Mouse (Mus musculus) natural killer cell, adult 2 months (primary cell): ENCODE measurements around the gene Smlr1.

Experiments used
- DNase-seq, 2 experiments: peaks; one replicate each; pipeline ENCODE4 v3.0.0; 2022; ENCODE audit warnings: low spot score in 2 of 2

Gene Smlr1

DNA sequence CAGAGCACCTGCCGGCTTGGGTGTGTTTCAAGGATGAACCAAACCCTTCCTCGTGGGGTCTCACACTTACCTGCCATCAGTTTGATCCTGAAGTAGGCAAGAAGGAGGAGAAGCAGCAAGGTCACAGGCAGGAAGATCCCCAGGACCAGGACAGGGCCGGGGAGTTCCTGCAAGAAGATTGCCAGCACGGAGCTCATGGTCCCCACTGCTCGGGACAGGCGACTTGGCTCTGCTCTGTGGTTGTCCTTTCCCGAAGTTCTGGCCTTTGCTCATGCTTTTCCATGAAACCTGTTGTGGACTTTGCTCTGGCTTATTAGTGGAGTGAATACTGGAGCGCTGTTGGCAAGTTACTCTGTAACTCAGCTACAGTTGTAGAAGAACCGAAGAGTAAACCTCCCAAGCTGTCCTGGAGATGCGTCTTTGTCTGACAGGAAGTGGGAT is at the start of gene Smlr1:
Gene Smlr1 (minus strand): TSS at position 377 of the 441 bp plus-strand sequence.
- DNase-seq: no peak

DNA sequence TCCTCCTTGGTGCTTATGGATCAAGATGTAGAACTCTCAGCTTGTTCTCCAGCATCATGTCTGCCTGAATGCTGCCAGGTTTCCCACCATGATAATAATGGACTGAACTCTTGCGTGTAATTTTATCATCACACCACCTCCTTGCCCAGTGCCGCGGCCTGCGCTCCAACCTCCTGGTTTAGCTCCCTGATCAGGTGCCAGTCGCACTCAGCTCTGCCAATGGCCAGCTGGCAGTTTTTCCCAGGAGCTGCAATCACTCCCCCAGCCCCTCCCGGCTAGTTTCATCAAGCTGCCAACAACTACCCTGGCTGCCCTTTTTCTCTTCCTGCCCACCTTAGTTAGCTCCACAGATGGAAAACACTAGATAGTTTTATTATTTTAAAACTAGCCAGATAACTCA is 48.8 kb upstream of the Smlr1 start:
- DNase-seq: no peak

GRCm38 (mm10) chr10:25580066-25580465 is 44.0 kb upstream of the Smlr1 start:
- DNase-seq: no peak

DNA sequence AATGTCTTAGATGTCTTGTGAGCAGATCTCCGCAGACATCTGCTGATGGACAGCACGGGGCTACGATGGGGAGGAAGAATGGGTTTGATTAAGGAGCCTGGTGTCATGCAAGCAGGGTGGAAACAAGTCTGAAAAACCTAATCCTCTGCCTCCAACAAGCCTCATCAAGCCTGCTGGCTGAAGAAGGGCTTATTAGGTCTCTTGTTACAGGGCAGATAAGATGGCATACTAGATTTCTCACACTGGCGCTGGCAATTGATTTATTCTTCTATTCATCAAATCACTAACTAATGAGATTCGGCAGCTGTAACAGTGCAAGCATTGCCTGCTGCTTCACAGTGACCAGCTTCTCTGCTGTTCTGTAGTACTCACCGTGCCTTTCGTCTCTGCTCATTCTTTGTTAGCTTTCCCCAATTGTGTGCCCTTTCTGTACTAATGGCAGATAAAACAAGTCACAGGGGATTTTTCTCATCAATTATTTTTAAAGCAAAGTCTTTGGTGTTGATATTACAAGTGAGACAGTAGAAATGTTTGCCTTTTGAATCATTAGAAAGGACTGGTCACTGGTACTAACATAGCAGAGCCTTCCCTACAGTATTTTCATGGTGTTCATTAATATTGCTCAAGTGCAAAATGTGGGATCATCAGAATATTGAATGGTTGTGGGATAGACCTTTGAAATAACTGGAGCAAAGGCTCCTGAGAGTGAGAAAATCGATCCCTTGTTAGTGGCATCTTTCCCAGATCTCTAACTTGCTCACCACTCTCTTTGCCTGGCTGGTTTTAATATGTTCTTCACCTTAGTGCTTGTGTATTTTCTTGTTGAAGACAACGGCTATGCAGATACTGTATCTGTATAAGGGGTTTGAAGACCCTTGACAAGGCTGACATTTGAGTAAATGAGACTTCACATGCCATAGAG is 35.5 kb upstream of the Smlr1 start:
- no peak for DNase-seq

DNA sequence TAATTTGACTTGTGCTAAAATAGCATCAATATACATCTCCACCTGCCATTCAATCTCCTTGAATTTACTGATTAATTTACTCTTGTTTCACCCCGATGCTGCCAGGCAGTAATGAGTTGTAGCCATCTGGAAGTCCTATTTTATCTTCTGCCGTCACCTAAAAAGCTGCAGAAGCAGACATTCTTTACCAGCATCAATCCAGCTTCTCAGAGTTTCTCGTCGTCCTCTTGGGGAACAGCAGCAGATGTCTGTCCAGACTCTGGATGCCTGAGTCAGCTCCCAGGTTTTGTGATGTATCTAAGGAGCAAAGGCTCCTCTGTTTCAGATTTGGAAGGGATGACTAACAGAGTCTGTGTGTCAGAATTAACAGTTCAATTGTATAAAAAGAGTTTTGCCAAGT is 16.9 kb upstream of the Smlr1 start:
- no peak for DNase-seq

- DNase-seq: no peak
These were observed 5.0 kb upstream of the Smlr1 start for GRCm38 (mm10) chr10:25541097-25541496.

GRCm38 (mm10) chr10:25539771-25540168 is 3.7 kb upstream of the Smlr1 start:
- no peak for DNase-seq

DNA sequence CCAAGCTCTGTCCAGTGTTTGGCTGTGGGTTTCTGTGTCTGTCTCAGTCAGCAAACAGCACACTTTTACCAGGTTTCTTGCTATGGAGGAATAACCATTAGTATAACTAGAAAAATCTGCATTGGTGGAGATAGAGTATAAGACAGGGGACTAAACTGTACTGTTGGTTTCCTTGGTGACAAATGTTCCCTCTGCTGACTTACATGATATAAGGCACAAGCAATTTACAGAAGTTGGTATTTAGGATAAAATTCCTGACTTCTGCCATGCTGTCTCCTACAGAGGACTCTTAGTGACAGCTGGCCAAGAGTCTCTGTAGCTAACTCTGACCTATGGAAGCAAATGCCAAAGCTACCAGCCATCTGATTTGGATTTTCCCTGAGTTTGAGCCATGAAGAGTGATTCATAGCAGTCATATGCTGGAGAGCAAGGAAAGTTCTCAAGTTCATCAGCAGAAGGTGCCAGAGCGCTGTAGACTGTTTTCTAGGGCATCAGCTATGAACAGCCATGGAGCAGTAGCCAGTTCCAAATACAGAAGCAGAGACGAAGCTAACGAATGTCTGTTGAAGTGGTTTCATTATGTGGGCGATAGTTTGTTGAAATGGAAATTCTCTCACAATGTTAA is 3.2 kb upstream of the Smlr1 start:
- no peak for DNase-seq

DNA sequence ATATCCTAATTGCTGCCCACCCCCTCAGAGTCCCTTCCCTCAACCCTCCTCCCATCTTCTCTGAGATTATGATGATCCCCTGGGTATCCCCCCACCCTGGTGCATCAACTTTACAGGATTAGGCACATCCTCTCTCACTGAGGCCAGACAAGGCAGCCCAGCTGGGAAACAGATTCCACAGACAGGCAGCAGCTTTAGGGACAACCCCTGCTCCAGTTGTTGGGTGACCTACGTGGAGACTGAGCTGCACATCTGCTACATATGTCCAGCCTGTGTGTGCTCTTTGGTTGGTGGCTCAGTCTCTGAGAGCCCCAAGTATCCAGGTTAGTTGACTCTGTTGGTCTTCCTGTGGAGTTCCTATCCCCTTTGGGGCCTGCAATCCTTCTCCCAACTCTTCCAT is 2.7 kb upstream of the Smlr1 start:
- no peak for DNase-seq

DNA sequence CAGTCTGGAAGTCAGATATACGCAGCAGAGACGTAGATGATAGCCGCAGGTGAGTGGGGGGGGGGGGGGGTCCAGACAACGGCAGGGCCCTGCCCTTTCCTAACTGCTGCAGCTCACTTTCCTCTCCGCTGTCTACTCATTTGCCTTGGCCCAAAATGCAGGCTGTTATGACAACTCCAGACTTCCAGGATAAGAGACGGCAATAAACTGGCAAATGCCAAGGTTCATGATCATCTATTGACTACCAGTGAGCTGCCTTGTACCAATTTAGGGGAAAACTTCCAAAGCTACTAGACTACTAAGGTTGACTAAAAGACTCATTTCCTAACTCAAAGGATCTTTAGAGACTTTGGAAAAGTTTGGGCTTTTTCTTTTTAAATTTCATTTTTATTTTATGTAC is 554 bp upstream of the Smlr1 start:
- no peak for DNase-seq

- DNase-seq: no peak
These were observed 1.6 kb downstream of the Smlr1 start for GRCm38 (mm10) chr10:25534467-25534866.

DNA sequence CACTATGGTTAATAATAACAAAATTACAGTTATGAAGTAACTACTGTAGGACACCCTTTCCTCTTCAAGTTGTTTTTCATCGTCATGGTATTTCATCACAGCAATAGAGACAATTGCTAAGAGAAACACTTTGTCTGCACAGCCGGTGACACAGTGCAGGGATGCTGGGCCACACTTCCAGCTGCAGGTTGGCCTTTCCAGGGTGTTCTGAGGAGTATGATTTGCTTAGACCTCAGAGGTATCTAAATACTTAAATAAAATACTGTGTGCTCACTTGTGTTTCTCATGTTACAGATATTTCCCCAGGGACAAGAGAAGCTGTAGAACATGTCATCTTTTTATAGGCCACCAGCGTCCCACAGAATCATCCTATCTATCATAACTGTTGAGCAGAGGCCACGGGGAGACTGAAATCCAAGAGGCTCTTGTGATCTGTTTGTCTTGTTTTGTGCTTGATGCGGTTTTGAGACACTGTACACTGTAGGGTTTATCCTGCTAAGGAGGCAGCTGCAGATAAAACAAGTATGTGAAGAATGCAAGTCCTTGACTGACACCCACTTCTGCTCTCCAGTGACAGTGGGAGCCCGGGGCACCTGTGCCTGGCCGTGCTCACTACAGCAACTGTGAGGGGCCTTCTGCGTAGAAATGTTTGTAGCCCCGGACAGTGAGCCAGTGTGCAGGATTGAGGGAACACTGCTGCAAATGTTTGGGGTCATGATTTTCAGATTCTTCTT is 2.4 kb downstream of the Smlr1 start:
- DNase-seq: no peak

GRCm38 (mm10) chr10:25533105-25533504 is 3.0 kb downstream of the Smlr1 start:
- DNase-seq: no peak

DNA sequence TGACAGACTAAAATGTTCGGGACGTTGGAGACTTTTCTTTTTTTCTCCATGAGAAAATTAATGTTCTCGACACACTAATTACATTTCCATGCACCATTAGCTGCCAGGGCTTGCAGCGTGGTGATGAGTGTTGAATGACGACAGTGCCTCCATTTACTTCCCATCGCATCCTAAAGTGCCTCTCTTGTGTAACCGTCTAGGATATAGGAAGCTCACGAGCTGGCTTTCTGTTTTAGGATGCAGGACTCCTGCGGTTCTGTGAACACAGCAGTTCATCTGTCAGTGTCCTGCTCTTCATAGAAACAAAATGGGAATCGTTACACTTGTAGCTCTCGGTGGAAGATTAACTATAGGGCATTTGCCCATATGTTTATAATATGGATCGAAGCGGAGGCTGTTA is 4.7 kb downstream of the Smlr1 start:
- no peak for DNase-seq

- DNase-seq: no peak
These were observed 8.9 kb downstream of the Smlr1 start for GRCm38 (mm10) chr10:25527126-25527525.

- DNase-seq: no peak
These were observed 9.4 kb downstream of the Smlr1 start for GRCm38 (mm10) chr10:25526622-25527021.

- no peak for DNase-seq
These were observed 9.9 kb downstream of the Smlr1 start for GRCm38 (mm10) chr10:25526156-25526555.

GRCm38 (mm10) chr10:25523727-25524126 is 12.3 kb downstream of the Smlr1 start:
- DNase-seq: no peak

GRCm38 (mm10) chr10:25520428-25520827 is 15.6 kb downstream of the Smlr1 start:
- no peak for DNase-seq

DNA sequence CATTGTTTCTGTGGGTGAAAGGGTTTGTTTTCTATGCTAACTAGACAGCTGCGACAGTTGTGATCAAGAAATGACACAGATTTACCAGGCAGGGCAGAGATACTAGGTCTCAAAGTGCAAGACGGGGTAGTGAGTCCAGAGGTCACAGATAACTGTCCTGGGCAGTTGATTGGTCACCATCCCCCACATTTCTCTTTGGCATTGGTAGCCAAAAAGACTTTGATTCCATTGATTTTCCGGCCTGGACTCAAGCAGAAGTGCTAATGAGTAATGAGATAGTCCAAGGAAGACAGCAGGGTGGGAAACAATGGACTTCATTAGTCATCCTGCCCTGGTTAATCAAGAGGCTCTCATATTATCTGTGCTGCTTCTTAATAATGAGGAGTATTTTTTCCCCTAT is 16.1 kb downstream of the Smlr1 start:
- DNase-seq: no peak

GRCm38 (mm10) chr10:25513821-25514220 is 22.2 kb downstream of the Smlr1 start:
- DNase-seq: no peak

- no peak for DNase-seq
These were observed 32.8 kb downstream of the Smlr1 start for GRCm38 (mm10) chr10:25503250-25503649.
